Mouse (Mus musculus): ENCODE data around the gene 4930442H23Rik. TPM values are rescaled to one million over a fixed set of nuclear protein-coding genes. Genes with fewer than 3 reads are reported as not detected.

The 4930442H23Rik gene
- polyA plus RNA-seq, 1 experiment from 2014 or later = not detected

GRCm38 (mm10) chr10:81201807-81202758, 18.4 kb upstream of the 4930442H23Rik start, which contains the start of gene Nmrk2:
Nmrk2 (minus strand) TSS chr10:81202051.
- Histone ChIP-seq H3K9me3 (ENCODE audit: control insufficient read depth, low read length) (no peaks in the 10 kb centered on the region), H3K27ac (ENCODE audit: low read depth, low read length) (no peak within 1 kb of the TSS), H3K9ac (ENCODE audit: low read length) (no peak within 1 kb of the TSS), H3K4me2 (ENCODE audit: low read depth, low read length, severe bottlenecking) (no peak within 1 kb of the TSS), H3K27me3 (ENCODE audit: control insufficient read depth, insufficient read depth, low read length) (peaks cover 3% of the 10 kb centered on the region; the same call in 1 of the 2 replicates), H3K4me1 (replicated peaks; ENCODE audit: control insufficient read depth, insufficient read depth, low read length) (no peaks in the 10 kb centered on the region), H3K36me3 (ENCODE audit: control insufficient read depth, insufficient read depth, low read length) (no peaks in the 10 kb centered on the region), H3K4me3 (ENCODE audit: low read depth, low read length) (no peak within 1 kb of the TSS)
- WGBS = 61% methylated on average over 13 of the region's 13 CpGs
- ATAC-seq (replicated peaks; ENCODE audit: low FRiP score) (no peak), DNase-seq (ENCODE audit: low spot score) (no peak)

DNA sequence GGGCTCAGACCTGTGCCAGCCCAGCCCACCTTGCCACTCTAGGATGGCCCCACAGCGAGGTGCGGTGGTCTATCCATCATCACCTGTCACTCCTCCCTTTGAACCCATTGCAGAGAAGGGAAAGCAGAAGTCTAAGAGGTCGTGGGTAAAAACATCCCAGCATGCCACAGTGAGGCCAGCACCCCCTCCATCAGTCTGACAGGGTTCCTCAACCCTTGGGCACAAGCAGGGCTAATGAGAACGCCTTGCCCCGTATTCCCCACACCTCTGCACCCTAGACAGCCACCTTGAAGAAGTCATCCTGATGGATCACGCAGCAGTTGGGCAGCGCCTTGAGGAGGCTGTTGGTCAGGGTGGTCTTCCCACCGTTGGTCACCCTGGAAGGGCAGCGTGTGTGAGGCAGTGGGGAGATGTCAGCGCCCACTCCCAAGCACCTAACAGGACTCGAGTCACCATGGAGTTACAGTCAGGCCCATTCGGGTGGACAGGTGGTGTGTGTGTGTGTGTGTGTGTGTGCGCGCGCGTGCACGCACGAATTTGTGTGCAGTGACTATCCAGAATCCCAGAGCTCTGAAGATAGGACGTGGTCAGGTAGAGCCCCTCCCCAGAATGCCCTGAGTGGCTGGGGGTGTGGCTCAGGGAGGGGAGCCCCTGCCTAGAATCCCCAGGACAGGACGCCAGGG, 17.1 kb upstream of the 4930442H23Rik start:
- peaks cover 6% of the 10 kb centered on the region for H3K27me3 ChIP-seq (ENCODE audit: control insufficient read depth, insufficient read depth, low read length)
- no peak overlapping the region for H3K4me2 ChIP-seq (ENCODE audit: low read depth, low read length, severe bottlenecking)
- WGBS = 81% methylated on average over 20 of the region's 20 CpGs
- H3K4me1 ChIP-seq (replicated peaks; ENCODE audit: control insufficient read depth, insufficient read depth, low read length) = no peaks in the 10 kb centered on the region
- H3K9ac ChIP-seq (ENCODE audit: low read length) = no peak overlapping the region
- H3K27ac ChIP-seq (ENCODE audit: low read depth, low read length) = no peak overlapping the region
- H3K36me3 ChIP-seq (ENCODE audit: control insufficient read depth, insufficient read depth, low read length) = no peaks in the 10 kb centered on the region
- no peak for ATAC-seq (replicated peaks; ENCODE audit: low FRiP score)
- H3K4me3 ChIP-seq (ENCODE audit: low read depth, low read length) = no peak overlapping the region
- DNase-seq (ENCODE audit: low spot score) = no peak
- H3K9me3 ChIP-seq (ENCODE audit: control insufficient read depth, low read length) = no peaks in the 10 kb centered on the region

DNA sequence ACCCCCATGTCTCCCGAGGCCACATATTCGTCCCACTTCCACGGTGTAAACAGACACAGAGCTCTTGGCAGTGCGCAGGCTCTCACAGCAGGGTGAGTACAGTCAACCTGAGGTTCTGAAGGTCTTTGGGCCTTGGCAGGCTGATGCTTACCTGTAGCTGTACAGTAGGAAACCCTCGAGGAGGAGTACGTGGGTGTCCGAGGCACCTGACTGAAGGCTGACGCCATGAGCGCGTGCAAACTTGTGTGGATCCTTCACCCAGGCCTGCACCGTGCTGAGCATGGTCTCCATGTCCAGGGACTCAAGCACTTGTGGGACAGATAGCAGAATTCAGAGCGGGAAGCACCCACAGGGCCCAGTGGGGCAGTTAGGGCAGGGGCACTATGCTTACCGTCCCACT, 16.5 kb upstream of the 4930442H23Rik start:
- 86% methylated on average over 13 of the region's 13 CpGs for WGBS
- Histone ChIP-seq H3K27me3 (ENCODE audit: control insufficient read depth, insufficient read depth, low read length) (peaks cover 12% of the 10 kb centered on the region), H3K9me3 (ENCODE audit: control insufficient read depth, low read length) (no peaks in the 10 kb centered on the region), H3K36me3 (ENCODE audit: control insufficient read depth, insufficient read depth, low read length) (no peaks in the 10 kb centered on the region), H3K4me3 (ENCODE audit: low read depth, low read length) (no peak overlapping the region), H3K4me1 (replicated peaks; ENCODE audit: control insufficient read depth, insufficient read depth, low read length) (no peaks in the 10 kb centered on the region), H3K4me2 (ENCODE audit: low read depth, low read length, severe bottlenecking) (no peak overlapping the region), H3K9ac (ENCODE audit: low read length) (no peak overlapping the region), H3K27ac (ENCODE audit: low read depth, low read length) (no peak overlapping the region)
- ATAC-seq (replicated peaks; ENCODE audit: low FRiP score) = no peak
- no peak for DNase-seq (ENCODE audit: low spot score)

- ATAC-seq (replicated peaks; ENCODE audit: low FRiP score) = no peak
- Histone ChIP-seq H3K36me3 (ENCODE audit: control insufficient read depth, insufficient read depth, low read length) (no peaks in the 10 kb centered on the region), H3K4me1 (replicated peaks; ENCODE audit: control insufficient read depth, insufficient read depth, low read length) (peaks cover 6% of the 10 kb centered on the region; the same call in 1 of the 2 replicates), H3K4me2 (ENCODE audit: low read depth, low read length, severe bottlenecking) (no peak overlapping the region), H3K9me3 (ENCODE audit: control insufficient read depth, low read length) (no peaks in the 10 kb centered on the region), H3K4me3 (ENCODE audit: low read depth, low read length) (no peak overlapping the region), H3K9ac (ENCODE audit: low read length) (no peak overlapping the region), H3K27me3 (ENCODE audit: control insufficient read depth, insufficient read depth, low read length) (peaks cover 23% of the 10 kb centered on the region), H3K27ac (ENCODE audit: low read depth, low read length) (no peak overlapping the region)
- 87% methylated on average over 6 of the region's 6 CpGs for WGBS
- DNase-seq (ENCODE audit: low spot score) = no peak
These were observed 15.3 kb upstream of the 4930442H23Rik start for GRCm38 (mm10) chr10:81198990-81199389.

DNA sequence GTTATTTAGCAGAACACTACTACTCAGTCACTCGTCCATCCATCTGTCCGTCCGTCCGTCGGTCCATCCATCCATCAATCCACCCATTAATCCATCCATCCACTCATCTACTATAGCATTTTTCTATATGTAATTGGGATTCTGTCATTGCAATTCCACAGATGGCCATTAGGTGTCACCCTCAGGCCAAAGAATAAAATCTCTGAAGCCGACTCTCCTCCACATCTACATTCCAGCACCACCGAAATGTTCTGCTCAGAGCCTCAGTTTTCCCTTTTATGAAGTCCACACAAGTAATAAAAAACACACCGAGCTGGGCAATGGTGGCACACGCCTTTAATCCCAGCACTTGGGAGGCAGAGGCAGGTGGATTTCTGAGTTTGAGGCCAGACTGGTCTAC, 14.6 kb upstream of the 4930442H23Rik start:
- no peak for ATAC-seq (replicated peaks; ENCODE audit: low FRiP score)
- Histone ChIP-seq H3K4me1 (replicated peaks; ENCODE audit: control insufficient read depth, insufficient read depth, low read length) (peaks cover 8% of the 10 kb centered on the region; the same call in 1 of the 2 replicates), H3K36me3 (ENCODE audit: control insufficient read depth, insufficient read depth, low read length) (no peaks in the 10 kb centered on the region), H3K9ac (ENCODE audit: low read length) (no peak overlapping the region), H3K4me2 (ENCODE audit: low read depth, low read length, severe bottlenecking) (no peak overlapping the region), H3K9me3 (ENCODE audit: control insufficient read depth, low read length) (no peaks in the 10 kb centered on the region), H3K27me3 (ENCODE audit: control insufficient read depth, insufficient read depth, low read length) (peaks cover 26% of the 10 kb centered on the region), H3K4me3 (ENCODE audit: low read depth, low read length) (no peak overlapping the region), H3K27ac (ENCODE audit: low read depth, low read length) (no peak overlapping the region)
- 3% methylated on average over 9 of the region's 9 CpGs for WGBS
- peak; percentile 71 for DNase-seq (ENCODE audit: low spot score)

GRCm38 (mm10) chr10:81197305-81197704, 13.7 kb upstream of the 4930442H23Rik start:
- H3K27me3 ChIP-seq (ENCODE audit: control insufficient read depth, insufficient read depth, low read length) = peaks cover 27% of the 10 kb centered on the region
- DNase-seq (ENCODE audit: low spot score) (no peak), ATAC-seq (replicated peaks; ENCODE audit: low FRiP score) (no peak)
- no peak overlapping the region for H3K27ac ChIP-seq (ENCODE audit: low read depth, low read length)
- no peaks in the 10 kb centered on the region for H3K36me3 ChIP-seq (ENCODE audit: control insufficient read depth, insufficient read depth, low read length)
- H3K4me1 ChIP-seq (replicated peaks; ENCODE audit: control insufficient read depth, insufficient read depth, low read length) = peaks cover 13% of the 10 kb centered on the region
- H3K9me3 ChIP-seq (ENCODE audit: control insufficient read depth, low read length) = no peaks in the 10 kb centered on the region
- H3K9ac ChIP-seq (ENCODE audit: low read length) = no peak overlapping the region
- H3K4me3 ChIP-seq (ENCODE audit: low read depth, low read length) = no peak overlapping the region
- no peak overlapping the region for H3K4me2 ChIP-seq (ENCODE audit: low read depth, low read length, severe bottlenecking)
- 52% methylated on average over 6 of the region's 6 CpGs for WGBS

- Histone ChIP-seq H3K4me2 (ENCODE audit: low read depth, low read length, severe bottlenecking) (no peak overlapping the region), H3K9me3 (ENCODE audit: control insufficient read depth, low read length) (no peaks in the 10 kb centered on the region), H3K4me1 (replicated peaks; ENCODE audit: control insufficient read depth, insufficient read depth, low read length) (peaks cover 13% of the 10 kb centered on the region), H3K36me3 (ENCODE audit: control insufficient read depth, insufficient read depth, low read length) (no peaks in the 10 kb centered on the region), H3K27me3 (ENCODE audit: control insufficient read depth, insufficient read depth, low read length) (peaks cover 27% of the 10 kb centered on the region), H3K4me3 (ENCODE audit: low read depth, low read length) (no peak overlapping the region), H3K27ac (ENCODE audit: low read depth, low read length) (no peak overlapping the region), H3K9ac (ENCODE audit: low read length) (no peak overlapping the region)
- DNase-seq (ENCODE audit: low spot score) = no peak
- WGBS = 71% methylated on average over 11 of the region's 11 CpGs
- ATAC-seq (replicated peaks; ENCODE audit: low FRiP score) = no peak
These were observed 12.9 kb upstream of the 4930442H23Rik start for GRCm38 (mm10) chr10:81196470-81197065.

DNA sequence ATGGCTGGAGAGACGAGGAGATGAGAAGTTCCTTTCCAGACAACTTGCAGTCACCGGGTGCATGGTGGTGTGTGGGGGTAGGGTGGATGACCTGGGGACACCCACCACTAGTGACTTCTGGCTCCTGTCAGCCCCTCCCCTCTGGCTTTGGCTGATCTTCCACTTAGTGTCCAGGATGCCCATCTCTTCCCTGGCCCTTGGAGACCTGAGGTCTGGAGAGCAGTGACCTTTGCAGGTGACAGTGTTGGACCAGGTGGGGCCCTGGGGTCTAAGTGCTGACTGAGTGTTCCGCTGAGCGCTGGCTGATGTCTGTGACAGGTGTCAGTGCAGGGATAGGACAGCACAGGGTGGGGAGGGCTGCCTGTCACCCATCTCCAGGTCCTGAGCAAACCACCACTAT, 11.7 kb upstream of the 4930442H23Rik start:
- Histone ChIP-seq H3K9ac (ENCODE audit: low read length) (no peak overlapping the region), H3K4me1 (replicated peaks; ENCODE audit: control insufficient read depth, insufficient read depth, low read length) (peaks cover 13% of the 10 kb centered on the region), H3K27ac (ENCODE audit: low read depth, low read length) (no peak overlapping the region), H3K36me3 (ENCODE audit: control insufficient read depth, insufficient read depth, low read length) (no peaks in the 10 kb centered on the region; the same call in 1 of the 2 replicates), H3K27me3 (ENCODE audit: control insufficient read depth, insufficient read depth, low read length) (peaks cover 27% of the 10 kb centered on the region), H3K4me3 (ENCODE audit: low read depth, low read length) (no peak overlapping the region), H3K9me3 (ENCODE audit: control insufficient read depth, low read length) (no peaks in the 10 kb centered on the region), H3K4me2 (ENCODE audit: low read depth, low read length, severe bottlenecking) (no peak overlapping the region)
- no peak for DNase-seq (ENCODE audit: low spot score)
- no peak for ATAC-seq (replicated peaks; ENCODE audit: low FRiP score)
- WGBS = 73% methylated on average over 4 of the region's 4 CpGs

Data from forebrain, embryonic 11.5 days (tissue).